Mouse (Mus musculus) MEL (cell line): ENCODE data around the gene Slc9a5.

Experiments used
- CHD1 ChIP-seq: IDR thresholded peaks from 2 replicates; pipeline ENCODE4 v1.6.1; 2012; ENCODE audit warnings: low read depth, mild to moderate bottlenecking, inconsistent platforms, low read length, improper control_type of control experiment
- CTCF ChIP-seq, 3 experiments: IDR thresholded peaks in 2 of 3; conservative IDR thresholded peaks in 1 of 3; 2 replicates each; pipeline ENCODE4 v1.5.1; 2011 to 2012; ENCODE audit warnings: low read length in 3 of 3, low read depth in 2 of 3, mild to moderate bottlenecking in 2 of 3, improper control_type of control experiment in 1 of 3, inconsistent platforms in 1 of 3, mixed read lengths in 1 of 3, moderate library complexity in 1 of 3; ENCODE audit not compliant: control insufficient read depth in 1 of 3, insufficient read depth in 1 of 3, poor library complexity in 1 of 3, severe bottlenecking in 1 of 3
- EP300 ChIP-seq, 2 experiments: IDR thresholded peaks; 2 replicates each; pipeline ENCODE4 v1.6.1; 2011; ENCODE audit warnings: improper control_type of control experiment in 2 of 2, low read length in 2 of 2, low read depth in 1 of 2, mild to moderate bottlenecking in 1 of 2
- GABPA ChIP-seq: IDR thresholded peaks from 2 replicates; pipeline ENCODE4 v1.6.1; 2012; ENCODE audit warnings: low read depth, mild to moderate bottlenecking, inconsistent platforms, low read length, improper control_type of control experiment, moderate library complexity
- HCFC1 ChIP-seq: IDR thresholded peaks from 2 replicates; pipeline ENCODE4 v1.6.1; 2012; ENCODE audit warnings: low read depth, mild to moderate bottlenecking, inconsistent platforms, low read length, improper control_type of control experiment, moderate library complexity
- MAX ChIP-seq: IDR thresholded peaks from 2 replicates; pipeline ENCODE4 v1.6.1; 2011; ENCODE audit warnings: low read length, improper control_type of control experiment
- MAZ ChIP-seq: IDR thresholded peaks from 2 replicates; pipeline ENCODE4 v1.6.1; 2012; ENCODE audit warnings: low read depth, mild to moderate bottlenecking, inconsistent platforms, low read length, improper control_type of control experiment
- MXI1 ChIP-seq: IDR thresholded peaks from 2 replicates; pipeline ENCODE4 v1.6.1; 2011; ENCODE audit warnings: mild to moderate bottlenecking, low read depth, low read length, improper control_type of control experiment
- POLR2A ChIP-seq, 2 experiments: IDR thresholded peaks; 2 replicates each; pipeline ENCODE4 v1.6.1; 2011 to 2012; ENCODE audit warnings: low read length in 2 of 2, mild to moderate bottlenecking in 2 of 2, control low read depth in 1 of 2, improper control_type of control experiment in 1 of 2, low read depth in 1 of 2, moderate library complexity in 1 of 2; ENCODE audit not compliant: control insufficient read depth in 1 of 2, insufficient read depth in 1 of 2, poor library complexity in 1 of 2
- SIN3A ChIP-seq: IDR thresholded peaks from 2 replicates; pipeline ENCODE4 v1.6.1; 2012; ENCODE audit warnings: low read length, improper control_type of control experiment, inconsistent platforms
- TBP ChIP-seq: IDR thresholded peaks from 2 replicates; pipeline ENCODE4 v1.8.0; 2011; ENCODE audit warnings: low read depth, low read length, improper control_type of control experiment
- TCF12 ChIP-seq: IDR thresholded peaks from 2 replicates; pipeline ENCODE4 v1.6.1; 2014; ENCODE audit warnings: low read depth, mild to moderate bottlenecking, inconsistent platforms, low read length, improper control_type of control experiment, moderate library complexity
- ZMIZ1 ChIP-seq: IDR thresholded peaks from 2 replicates; pipeline ENCODE4 v1.6.1; 2012; ENCODE audit warnings: low read depth, mild to moderate bottlenecking, inconsistent platforms, low read length, improper control_type of control experiment, moderate library complexity
- ZNF384 ChIP-seq: IDR thresholded peaks from 2 replicates; pipeline ENCODE4 v1.6.1; 2012; ENCODE audit warnings: low read depth, mild to moderate bottlenecking, inconsistent platforms, low read length, improper control_type of control experiment

DNA sequence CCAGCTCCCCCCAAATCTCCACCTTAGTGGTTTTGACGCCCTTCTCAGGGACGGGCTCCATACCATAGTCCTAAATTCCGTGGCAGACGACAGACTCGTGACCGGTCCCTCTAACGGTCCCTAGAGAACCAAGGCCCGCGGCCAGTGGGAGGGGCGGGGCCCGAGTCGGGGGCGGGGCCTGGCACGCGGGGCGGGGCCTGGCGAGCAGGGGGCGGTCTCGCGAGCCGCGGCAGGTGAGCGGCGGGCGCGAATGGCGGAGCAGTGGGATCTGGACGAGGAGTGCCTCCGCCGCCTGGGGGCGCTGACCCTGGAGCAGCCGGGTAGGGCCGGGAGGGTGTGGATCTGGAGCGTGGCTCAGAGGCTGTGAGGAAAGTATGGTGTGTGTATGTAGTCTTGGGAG, 64.7 kb downstream of the Slc9a5 start, which contains the start of the genes Kctd19 and Lrrc36:
- TF ChIP-seq EP300 (IDR thresholded peaks at IDR 0.05; ENCODE audit: low read depth in 1 of 2, low read length in 2 of 2) = no peak
- no peak for TF ChIP-seq ZNF384
- TF ChIP-seq TCF12 = no peak
- TF ChIP-seq SIN3A = no peak
- no peak for TF ChIP-seq CTCF (IDR thresholded peaks at IDR 0.05 in 2 of 3, conservative IDR thresholded peaks at IDR 0.05 in 1 of 3; ENCODE audit: control insufficient read depth in 1 of 3, insufficient read depth in 1 of 3, low read depth in 2 of 3, low read length in 3 of 3, poor library complexity in 1 of 3, severe bottlenecking in 1 of 3)
- TF ChIP-seq TBP = no peak
- TF ChIP-seq MAX = no peak
- TF ChIP-seq MAZ = no peak
- no peak for TF ChIP-seq POLR2A (IDR thresholded peaks at IDR 0.05; ENCODE audit: control insufficient read depth in 1 of 2, insufficient read depth in 1 of 2, low read depth in 1 of 2, low read length in 2 of 2, poor library complexity in 1 of 2)
- TF ChIP-seq GABPA = no peak
- TF ChIP-seq ZMIZ1 = no peak
- no peak for TF ChIP-seq CHD1
- TF ChIP-seq HCFC1 = no peak
- no peak for TF ChIP-seq MXI1
